Mouse (Mus musculus): ENCODE results near the gene Adgrl2. TPM values are rescaled to one million over a fixed set of nuclear protein-coding genes. Genes with fewer than 3 reads are reported as not detected.

Gene Adgrl2
- total and polyA plus RNA-seq, 3 experiments = 0.34 to 6.6 (median 3.2) TPM

- Histone ChIP-seq H3K9ac (ENCODE audit: insufficient read depth, low read depth) (no peak overlapping the region), H3K4me2 (ENCODE audit: insufficient read depth, low read depth, poor library complexity, severe bottlenecking) (no peak overlapping the region), H3K79me2 (replicated peaks; ENCODE audit: control insufficient read depth, extremely low read depth, insufficient read depth, poor library complexity, severe bottlenecking) (no peaks in the 10 kb centered on the region), H3K4me1 (ENCODE audit: control insufficient read depth in 1 of 2, insufficient read depth in 2 of 2) (peaks cover 0 to 6% of the 10 kb centered on the region in 2 experiments; a peak in 2 of 4 replicates), H3K27ac (ENCODE audit: insufficient read depth, low read depth) (no peak overlapping the region), H3K27me3 (replicated peaks) (no peaks in the 10 kb centered on the region), H3K4me3 (replicated peaks in 1 of 3; ENCODE audit: low read depth in 2 of 3, low read length in 2 of 3, poor library complexity in 1 of 3) (no peak overlapping the region), H3K9me3 (replicated peaks; ENCODE audit: low read length) (no peaks in the 10 kb centered on the region), H3K36me3 (replicated peaks in 1 of 2; ENCODE audit: control insufficient read depth in 1 of 2, insufficient read depth in 1 of 2, low read length in 1 of 2) (no peaks in the 10 kb centered on the region)
- dilution Hi-C loops (cut with MboI; ENCODE audit: extremely low pct_ligation_motif_present, extremely low pct_unique_long_range_greater_than_20kb, low sequenced_read_pairs) (no loop called here), in situ Hi-C loops (cut with MboI; ENCODE audit: low pct_ligation_motif_present, low pct_unique_long_range_greater_than_20kb, low sequenced_read_pairs) (no loop called here)
- no peak for TF ChIP-seq POLR2A (IDR thresholded peaks at IDR 0.05; ENCODE audit: low read depth, low read length)
- no peak for TF ChIP-seq POLR2AphosphoS2 (IDR thresholded peaks at IDR 0.05; ENCODE audit: low read depth, low read length)
- TF ChIP-seq ZKSCAN1 (IDR thresholded peaks at IDR 0.05; ENCODE audit: borderline replicate concordance, low read depth, low read length) = no peak
- TF ChIP-seq E2F4 (IDR thresholded peaks at IDR 0.05; ENCODE audit: insufficient replicate concordance, low read depth, low read length) = no peak
- no peak for TF ChIP-seq MEF2A (IDR thresholded peaks at IDR 0.05; ENCODE audit: borderline replicate concordance, low read depth, low read length)
- no peak for TF ChIP-seq CTCF (conservative IDR thresholded peaks at IDR 0.05 in 1 of 2, IDR thresholded peaks at IDR 0.05 in 1 of 2; ENCODE audit: low read depth in 2 of 2, low read length in 2 of 2)
- no peak for TF ChIP-seq GABPA (IDR thresholded peaks at IDR 0.05; ENCODE audit: insufficient replicate concordance, low read depth, low read length)
- no peak for DNase-seq (ENCODE audit: extremely low read depth)
Measured at GRCm38 (mm10) chr3:148828519-148828918, 161.8 kb downstream of the Adgrl2 start.

- no peak overlapping the region for H3K9ac ChIP-seq (ENCODE audit: insufficient read depth, low read depth)
- H3K36me3 ChIP-seq (replicated peaks in 1 of 2; ENCODE audit: control insufficient read depth in 1 of 2, insufficient read depth in 1 of 2, low read length in 1 of 2) = no peaks in the 10 kb centered on the region
- H3K27ac ChIP-seq (ENCODE audit: insufficient read depth, low read depth) = no peak overlapping the region
- no peak overlapping the region for H3K4me3 ChIP-seq (replicated peaks in 1 of 3; ENCODE audit: low read depth in 2 of 3, low read length in 2 of 3, poor library complexity in 1 of 3)
- in situ Hi-C loops (cut with MboI; ENCODE audit: low pct_ligation_motif_present, low pct_unique_long_range_greater_than_20kb, low sequenced_read_pairs) = no loop called here
- no peaks in the 10 kb centered on the region for H3K9me3 ChIP-seq (replicated peaks; ENCODE audit: low read length)
- H3K4me1 ChIP-seq (ENCODE audit: control insufficient read depth in 1 of 2, insufficient read depth in 2 of 2) = peaks cover 0 to 12% of the 10 kb centered on the region in 2 experiments; a peak in 2 of 4 replicates
- TF ChIP-seq JUND (conservative IDR thresholded peaks at IDR 0.05; ENCODE audit: low read depth, low read length) = no peak
- H3K79me2 ChIP-seq (replicated peaks; ENCODE audit: control insufficient read depth, extremely low read depth, insufficient read depth, poor library complexity, severe bottlenecking) = no peaks in the 10 kb centered on the region
- DNase-seq (ENCODE audit: extremely low read depth) = no peak
- H3K27me3 ChIP-seq (replicated peaks) = no peaks in the 10 kb centered on the region
- H3K4me2 ChIP-seq (ENCODE audit: insufficient read depth, low read depth, poor library complexity, severe bottlenecking) = no peak overlapping the region
- dilution Hi-C loops (cut with MboI; ENCODE audit: extremely low pct_ligation_motif_present, extremely low pct_unique_long_range_greater_than_20kb, low sequenced_read_pairs) = no loop called here
Measured at GRCm38 (mm10) chr3:148823551-148823950, 166.8 kb downstream of the Adgrl2 start.

DNA sequence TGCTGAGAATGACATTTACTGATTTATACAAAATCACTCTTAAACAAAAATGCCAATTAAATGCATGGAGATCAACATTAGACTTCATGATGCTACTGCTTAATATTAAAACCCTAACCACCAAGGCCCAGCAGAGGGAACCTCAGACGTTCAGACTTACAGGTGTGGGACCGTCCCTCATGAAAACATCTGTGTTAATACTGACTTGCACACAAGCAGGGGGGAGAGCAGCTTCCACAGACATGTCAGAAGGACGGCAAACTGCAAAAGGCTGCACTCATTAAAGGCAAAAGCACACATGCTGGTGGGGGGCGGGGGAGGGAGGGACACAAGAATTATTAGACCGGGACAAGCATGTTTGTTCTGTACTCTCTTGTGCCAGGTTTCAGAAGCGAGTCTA, 168.7 kb downstream of the Adgrl2 start:
- peak; percentile 47; the same call in 1 of the 2 replicates for TF ChIP-seq TCF12 (IDR thresholded peaks at IDR 0.05; ENCODE audit: low read depth, low read length)
- peak; percentile 51 for TF ChIP-seq EP300 (IDR thresholded peaks at IDR 0.05; ENCODE audit: low read length)
- peak; percentile 35; the same call in 1 of the 2 replicates for TF ChIP-seq MAX (IDR thresholded peaks at IDR 0.05; ENCODE audit: low read length)
- TF ChIP-seq ZNF384 (IDR thresholded peaks at IDR 0.05; ENCODE audit: low read depth, low read length) = no peak
- TF ChIP-seq ETS1 (conservative IDR thresholded peaks at IDR 0.05; ENCODE audit: low read depth, low read length) = 0 out of 2 replicates have a peak, but pooled peaks have one; percentile 13
- peak; percentile 45; the same call in 1 of the 2 replicates for TF ChIP-seq MAZ (IDR thresholded peaks at IDR 0.05; ENCODE audit: low read depth, low read length)
- peak; percentile 56; the same call in 1 of the 2 replicates for TF ChIP-seq MXI1 (IDR thresholded peaks at IDR 0.05; ENCODE audit: low read depth, low read length)
- TF ChIP-seq RAD21 (IDR thresholded peaks at IDR 0.05; ENCODE audit: low read depth, low read length) = peak; percentile 25
- no peak for TF ChIP-seq IRF4 (IDR thresholded peaks at IDR 0.05; ENCODE audit: low read depth, low read length)
- H3K4me3 ChIP-seq (replicated peaks in 1 of 3; ENCODE audit: low read depth in 2 of 3, low read length in 2 of 3, poor library complexity in 1 of 3) = no peak overlapping the region
- peaks cover 0 to 4% of the 10 kb centered on the region in 2 experiments for H3K36me3 ChIP-seq (replicated peaks in 1 of 2; ENCODE audit: control insufficient read depth in 1 of 2, insufficient read depth in 1 of 2, low read length in 1 of 2)

More for the DNA sequence above, 168.7 kb downstream of the Adgrl2 start:
- Histone ChIP-seq H3K27ac (ENCODE audit: insufficient read depth, low read depth) (no peak overlapping the region), H3K79me2 (replicated peaks; ENCODE audit: control insufficient read depth, extremely low read depth, insufficient read depth, poor library complexity, severe bottlenecking) (no peaks in the 10 kb centered on the region), H3K9me3 (replicated peaks; ENCODE audit: low read length) (no peaks in the 10 kb centered on the region), H3K4me2 (ENCODE audit: insufficient read depth, low read depth, poor library complexity, severe bottlenecking) (peak overlapping the region; percentile 60), H3K27me3 (replicated peaks) (no peaks in the 10 kb centered on the region), H3K4me1 (ENCODE audit: control insufficient read depth in 1 of 2, insufficient read depth in 2 of 2) (peaks cover 0 to 12% of the 10 kb centered on the region in 2 experiments; a peak in 2 of 4 replicates), H3K9ac (ENCODE audit: insufficient read depth, low read depth) (no peak overlapping the region)
- peak; percentile 52 for DNase-seq (ENCODE audit: extremely low read depth)
- in situ Hi-C loops (cut with MboI; ENCODE audit: low pct_ligation_motif_present, low pct_unique_long_range_greater_than_20kb, low sequenced_read_pairs) (no loop called here), dilution Hi-C loops (cut with MboI; ENCODE audit: extremely low pct_ligation_motif_present, extremely low pct_unique_long_range_greater_than_20kb, low sequenced_read_pairs) (no loop called here)

Measured in CH12.LX (cell line).